Mouse (Mus musculus) forebrain, postnatal 0 days (tissue): ENCODE results near the gene C1qtnf1. TPM values are rescaled to one million over a fixed set of nuclear protein-coding genes. Genes with fewer than 3 reads are reported as not detected.

Source experiments
- ATAC-seq: fragments of 200-750 bp; cut with Nextera tagmentation; 2 replicates; pipeline ENCODE4 v1.8.0; 2017; ENCODE audit warnings: mild to moderate bottlenecking, moderate library complexity
- DNase-seq: peaks from one replicate; pipeline ENCODE4 v3.0.0-alpha.2; 2015
- H3K27ac ChIP-seq: fragments of 300-500 bp; sonication (generic); 2 replicates; pipeline ENCODE4 v1.5.1; 2014; ENCODE audit warnings: low read depth, mild to moderate bottlenecking, antibody characterized with exemption, low read length, moderate library complexity, mixed read lengths
- H3K27me3 ChIP-seq: fragments of 300-500 bp; sonication (generic); 2 replicates; pipeline ENCODE4 v1.6.1; 2014; ENCODE audit warnings: mild to moderate bottlenecking, low read length, mixed read lengths; ENCODE audit not compliant: insufficient read depth
- H3K36me3 ChIP-seq: fragments of 300-500 bp; sonication (generic); 2 replicates; pipeline ENCODE4 v1.6.1; 2014; ENCODE audit warnings: mild to moderate bottlenecking, moderate library complexity; ENCODE audit not compliant: insufficient read depth
- H3K4me1 ChIP-seq: fragments of 300-500 bp; sonication (generic); 2 replicates; pipeline ENCODE4 v1.6.1; 2014; ENCODE audit warnings: antibody characterized with exemption; ENCODE audit not compliant: insufficient read depth
- H3K4me2 ChIP-seq: fragments of 300-500 bp; sonication (generic); 2 replicates; pipeline ENCODE4 v1.6.1; 2014; ENCODE audit warnings: low read depth, mild to moderate bottlenecking, moderate library complexity
- H3K4me3 ChIP-seq: fragments of 300-500 bp; sonication (generic); 2 replicates; pipeline ENCODE4 v1.5.1; 2014; ENCODE audit warnings: low read depth, low read length, mixed read lengths
- H3K9ac ChIP-seq: fragments of 300-500 bp; sonication (generic); 2 replicates; pipeline ENCODE4 v1.6.1; 2014; ENCODE audit warnings: mild to moderate bottlenecking
- H3K9me3 ChIP-seq: fragments of 300-500 bp; sonication (generic); 2 replicates; pipeline ENCODE4 v1.6.1; 2016; ENCODE audit warnings: low read length
- CTCF ChIP-seq: sonication (generic); IDR thresholded peaks from 2 replicates; pipeline ENCODE4 v1.5.1; 2016; ENCODE audit warnings: antibody characterized with exemption, control low read depth, low read depth
- WGBS: fragments of 180-500 bp; shearing (Covaris S2); extraction: QIAGEN DNeasy Blood & Tissue Kit; methylation state at CpG from one replicate; pipeline ENCODE4 v1.1.7; 2014; 5-methylcytosine and 5-hydroxymethylcytosine counted together
- polyA plus RNA-seq: library from polyadenylated mRNA; unstranded; fragments of >200 nt; fragmentation: Nextera tagmentation; extraction: Ambion mirVana; gene quantifications from 2 replicates; pipeline ENCODE4 v1.2.1, GENCODE M21; 2015
- total RNA-seq: library from RNA; depleted of rRNA; stranded (reverse); fragments of >200 nt; gene quantifications from 2 replicates; pipeline ENCODE4 v1.2.3, GENCODE M21; 2014

The C1qtnf1 gene
- total and polyA plus RNA-seq, 2 experiments from 2014 or later: 5.9 to 8.5 TPM

GRCm38 (mm10) chr11:118471676-118472075, 43.7 kb downstream of the C1qtnf1 start:
- WGBS: 77% methylated on average over 13 of the region's 13 CpGs
- no peak for ATAC-seq
- no peaks in the 10 kb centered on the region for H3K4me1 ChIP-seq

GRCm38 (mm10) chr11:118473161-118473560, 45.2 kb downstream of the C1qtnf1 start:
- Histone ChIP-seq H3K4me1 (peaks cover 5% of the 10 kb centered on the region; the same call in 1 of the 2 replicates), H3K36me3 (no peaks in the 10 kb centered on the region), H3K9ac (no peak overlapping the region), H3K4me2 (no peak overlapping the region), H3K4me3 (no peak overlapping the region), H3K27me3 (no peaks in the 10 kb centered on the region), H3K9me3 (no peaks in the 10 kb centered on the region), H3K27ac (no peak overlapping the region)
- DNase-seq: no peak
- WGBS: 95% methylated on average over 1 of the region's 1 CpGs
- TF ChIP-seq CTCF: no peak
- ATAC-seq: no peak

More at GRCm38 (mm10) chr11:118471676-118472075, 43.7 kb downstream of the C1qtnf1 start:
- no peak for TF ChIP-seq CTCF
- Histone ChIP-seq H3K27me3 (no peaks in the 10 kb centered on the region), H3K27ac (no peak overlapping the region), H3K36me3 (no peaks in the 10 kb centered on the region), H3K4me3 (no peak overlapping the region), H3K9me3 (no peaks in the 10 kb centered on the region), H3K4me2 (no peak overlapping the region), H3K9ac (no peak overlapping the region)
- no peak for DNase-seq

DNA sequence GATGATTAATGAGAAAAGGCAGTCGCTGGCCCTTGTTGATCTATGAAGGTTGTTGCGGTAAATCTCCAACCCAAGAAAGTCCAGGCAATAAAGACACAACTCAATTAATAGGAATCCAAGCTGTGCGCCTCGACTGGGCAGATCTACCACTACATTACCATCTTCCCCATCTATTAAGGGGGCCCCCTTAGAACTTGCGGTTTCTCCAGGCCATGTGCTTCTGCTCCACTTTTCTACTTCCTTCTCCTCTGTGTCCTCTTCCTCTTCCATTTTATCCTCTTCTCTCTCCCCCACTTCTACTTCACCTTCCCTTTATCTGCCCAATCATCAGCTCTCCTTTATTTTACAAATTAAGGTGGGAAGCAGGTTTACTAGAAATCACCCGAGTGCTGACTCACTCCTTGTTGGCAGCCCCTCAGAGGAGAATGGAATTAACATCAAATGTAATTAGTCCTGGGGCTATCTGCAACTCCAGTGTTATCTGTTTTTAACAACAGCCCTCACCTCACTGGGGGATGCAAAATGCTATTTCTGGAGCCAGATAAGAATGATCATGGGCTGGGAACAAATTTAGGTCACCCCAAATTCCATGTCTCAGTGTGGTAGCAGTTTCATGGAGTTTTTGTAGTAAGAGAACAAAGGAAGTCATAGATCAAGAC, 46.0 kb downstream of the C1qtnf1 start:
- Histone ChIP-seq H3K27me3 (no peaks in the 10 kb centered on the region), H3K27ac (no peak overlapping the region), H3K4me2 (no peak overlapping the region), H3K9ac (no peak overlapping the region), H3K9me3 (no peaks in the 10 kb centered on the region), H3K4me1 (peaks cover 5% of the 10 kb centered on the region; the same call in 1 of the 2 replicates), H3K4me3 (no peak overlapping the region), H3K36me3 (no peaks in the 10 kb centered on the region)
- ATAC-seq (no peak), DNase-seq (no peak)
- TF ChIP-seq CTCF: no peak
- WGBS: 82% methylated on average over 6 of the region's 6 CpGs

DNA sequence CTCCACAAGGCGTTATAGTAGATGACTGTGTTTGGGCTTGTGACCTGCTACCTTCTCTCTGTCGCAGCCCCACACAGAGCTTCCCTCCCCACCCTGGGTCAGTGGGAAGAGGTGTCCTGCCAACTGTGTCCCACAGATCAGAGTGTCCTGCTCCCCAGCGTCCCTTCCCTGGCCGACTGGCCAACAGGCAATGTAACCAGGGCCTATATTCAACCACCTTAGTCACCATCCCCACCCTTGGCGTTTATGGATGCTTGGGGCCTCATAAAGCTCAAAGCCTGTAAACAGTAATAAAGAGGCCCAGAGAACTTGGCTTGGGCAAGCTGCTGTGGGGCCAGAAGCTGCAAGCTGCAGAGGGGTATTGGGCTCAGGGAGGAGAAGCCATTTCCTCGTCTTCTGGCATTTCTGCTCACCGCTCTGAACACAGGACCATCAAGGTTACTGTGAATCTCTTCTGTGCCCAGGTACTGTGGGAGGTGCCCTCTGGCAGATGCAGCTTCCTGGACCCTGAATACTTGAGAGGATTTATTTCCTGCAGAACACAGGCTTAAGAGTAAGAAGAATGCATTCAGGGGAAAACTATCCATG, 47.6 kb downstream of the C1qtnf1 start:
- Histone ChIP-seq H3K4me3 (no peak overlapping the region), H3K27ac (no peak overlapping the region), H3K9me3 (no peaks in the 10 kb centered on the region), H3K27me3 (no peaks in the 10 kb centered on the region), H3K36me3 (no peaks in the 10 kb centered on the region), H3K9ac (no peak overlapping the region), H3K4me1 (peaks cover 5% of the 10 kb centered on the region; the same call in 1 of the 2 replicates), H3K4me2 (no peak overlapping the region)
- no peak for TF ChIP-seq CTCF
- DNase-seq (no peak), ATAC-seq (no peak)
- WGBS: 87% methylated on average over 7 of the region's 7 CpGs

- peak within 1 kb of the TSS; percentile 2; the same call in 1 of the 2 replicates for H3K27ac ChIP-seq
- peak; percentile 95 for DNase-seq
- H3K9me3 ChIP-seq: no peaks in the 10 kb centered on the region
- ATAC-seq: peak; percentile 100
- no peak for TF ChIP-seq CTCF
- H3K4me2 ChIP-seq: peak within 1 kb of the TSS; percentile 69
- H3K4me3 ChIP-seq: peak within 1 kb of the TSS; percentile 70
- no peaks in the 10 kb centered on the region for H3K27me3 ChIP-seq
- under 1% methylated on average over 57 of the region's 57 CpGs for WGBS
- peak within 1 kb of the TSS; percentile 75 for H3K9ac ChIP-seq
- H3K4me1 ChIP-seq: peaks cover 5% of the 10 kb centered on the region; the same call in 1 of the 2 replicates
- H3K36me3 ChIP-seq: no peaks in the 10 kb centered on the region
Observed at GRCm38 (mm10) chr11:118476396-118477373, 48.7 kb downstream of the C1qtnf1 start, which contains the start of gene Engase. Gene Engase, plus strand, starts transcription at chr11:118476829.

DNA sequence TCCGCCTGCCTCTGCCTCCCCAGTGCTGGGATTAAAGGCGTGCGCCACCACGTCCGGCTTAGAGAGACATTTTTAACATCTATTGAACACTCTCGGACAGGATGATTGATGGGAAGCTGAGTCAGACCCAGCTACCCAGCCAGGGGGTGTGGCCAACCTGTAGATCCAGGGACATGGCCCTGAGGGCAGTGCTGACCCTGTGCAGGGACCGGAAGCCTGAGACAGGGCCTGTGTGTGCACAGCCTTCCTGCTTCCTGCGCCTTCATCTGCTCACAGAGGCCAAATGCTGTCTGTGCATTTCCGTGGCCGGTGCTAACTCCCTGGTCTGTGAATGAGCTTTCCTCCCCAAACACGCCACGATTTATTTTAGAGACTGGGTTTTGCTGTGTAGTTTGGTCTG, 51.8 kb downstream of the C1qtnf1 start:
- H3K9me3 ChIP-seq: no peaks in the 10 kb centered on the region
- H3K9ac ChIP-seq: no peak overlapping the region
- H3K4me2 ChIP-seq: no peak overlapping the region
- H3K4me3 ChIP-seq: no peak overlapping the region
- TF ChIP-seq CTCF: no peak
- ATAC-seq: no peak
- H3K36me3 ChIP-seq: no peaks in the 10 kb centered on the region
- DNase-seq: no peak
- H3K27ac ChIP-seq: no peak overlapping the region
- no peaks in the 10 kb centered on the region for H3K27me3 ChIP-seq
- H3K4me1 ChIP-seq: peaks cover 5% of the 10 kb centered on the region; the same call in 1 of the 2 replicates
- 86% methylated on average over 12 of the region's 12 CpGs for WGBS
